Mouse (Mus musculus): ENCODE results near the gene Ofd1. TPM values are rescaled to one million over a fixed set of nuclear protein-coding genes. Genes with fewer than 3 reads are reported as not detected.
A peak's percentile ranks its signal among the peaks of the same experiment; 100 is the strongest.

The Ofd1 gene
- total RNA-seq, 1 experiment from 2014 or later, result 18.4 TPM

GRCm38 (mm10) chrX:166376681-166377328 is 63.7 kb downstream of the Ofd1 start:
- ATAC-seq (ENCODE audit: extremely low read depth, insufficient number of reproducible peaks, low FRiP score, poor library complexity, severe bottlenecking), result no peak

GRCm38 (mm10) chrX:166365458-166366213 is 74.9 kb downstream of the Ofd1 start:
- no peak for ATAC-seq (ENCODE audit: extremely low read depth, insufficient number of reproducible peaks, low FRiP score, poor library complexity, severe bottlenecking)

- ATAC-seq (ENCODE audit: extremely low read depth, insufficient number of reproducible peaks, low FRiP score, poor library complexity, severe bottlenecking), result no peak
Measured at GRCm38 (mm10) chrX:166360455-166360854, 80.0 kb downstream of the Ofd1 start.

- no peak for ATAC-seq (ENCODE audit: extremely low read depth, insufficient number of reproducible peaks, low FRiP score, poor library complexity, severe bottlenecking)
Measured at GRCm38 (mm10) chrX:166359927-166360440, 80.5 kb downstream of the Ofd1 start.

- no peak for ATAC-seq (ENCODE audit: extremely low read depth, insufficient number of reproducible peaks, low FRiP score, poor library complexity, severe bottlenecking)
Measured at GRCm38 (mm10) chrX:166358955-166359354, 81.5 kb downstream of the Ofd1 start.

- no peak for ATAC-seq (ENCODE audit: extremely low read depth, insufficient number of reproducible peaks, low FRiP score, poor library complexity, severe bottlenecking)
Measured at GRCm38 (mm10) chrX:166356276-166356675, 84.2 kb downstream of the Ofd1 start.

GRCm38 (mm10) chrX:166354913-166355312 is 85.6 kb downstream of the Ofd1 start:
- ATAC-seq (ENCODE audit: extremely low read depth, insufficient number of reproducible peaks, low FRiP score, poor library complexity, severe bottlenecking), result no peak

GRCm38 (mm10) chrX:166353412-166353811 is 87.1 kb downstream of the Ofd1 start:
- ATAC-seq (ENCODE audit: extremely low read depth, insufficient number of reproducible peaks, low FRiP score, poor library complexity, severe bottlenecking), result no peak

- peak; percentile 74; the same call in 1 of the 2 replicates for ATAC-seq (ENCODE audit: extremely low read depth, insufficient number of reproducible peaks, low FRiP score, poor library complexity, severe bottlenecking)
Measured at GRCm38 (mm10) chrX:166351790-166352189, 88.7 kb downstream of the Ofd1 start.

- no peak for ATAC-seq (ENCODE audit: extremely low read depth, insufficient number of reproducible peaks, low FRiP score, poor library complexity, severe bottlenecking)
Measured at GRCm38 (mm10) chrX:166348634-166349033, 91.9 kb downstream of the Ofd1 start.

GRCm38 (mm10) chrX:166348086-166348485 is 92.4 kb downstream of the Ofd1 start:
- ATAC-seq (ENCODE audit: extremely low read depth, insufficient number of reproducible peaks, low FRiP score, poor library complexity, severe bottlenecking), result no peak

- no peak for ATAC-seq (ENCODE audit: extremely low read depth, insufficient number of reproducible peaks, low FRiP score, poor library complexity, severe bottlenecking)
Measured at GRCm38 (mm10) chrX:166344228-166345015, 96.1 kb downstream of the Ofd1 start.

- no peak for ATAC-seq (ENCODE audit: extremely low read depth, insufficient number of reproducible peaks, low FRiP score, poor library complexity, severe bottlenecking)
Measured at GRCm38 (mm10) chrX:166341795-166342194, 98.7 kb downstream of the Ofd1 start.

Other genes starting within 250 kb of the Ofd1 start
- gene Gpm6b, start 201.8 kb downstream of the Ofd1 start, total RNA-seq (2017), result 0.47 and 1.5 TPM in 2 replicates
- gene Trappc2, start 130 bp downstream of the Ofd1 start, total RNA-seq (2017), result 12.5 and 16.3 TPM in 2 replicates
- gene Rab9, start 39.2 kb upstream of the Ofd1 start, total RNA-seq (2017), result 38.1 and 38.6 TPM in 2 replicates
- gene Tceanc, start 77.9 kb upstream of the Ofd1 start, total RNA-seq (2017), result 8.3 and 10.2 TPM in 2 replicates
- 0.49 and 0.70 TPM in 2 replicates for gene Egfl6, start 145.0 kb upstream of the Ofd1 start, total RNA-seq (2017)